Mouse (Mus musculus) megakaryocyte, embryonic 14.5 days (primary cell): Measurements from ENCODE around the gene Xpnpep2. TPM values are rescaled to one million over a fixed set of nuclear protein-coding genes. Genes with fewer than 3 reads are reported as not detected.

ENCODE experiments used
- H3K27me3 ChIP-seq: replicated peaks from 2 replicates; pipeline ENCODE3; 2012; ENCODE audit warnings: inconsistent platforms
- H3K36me3 ChIP-seq: replicated peaks from 2 replicates; pipeline ENCODE3; 2012; ENCODE audit warnings: low read length, inconsistent platforms, mixed read lengths
- H3K4me1 ChIP-seq: 2 replicates; pipeline ENCODE4 v1.6.1; 2012; ENCODE audit warnings: inconsistent platforms
- H3K4me3 ChIP-seq: replicated peaks from 2 replicates; pipeline ENCODE3; 2012; ENCODE audit warnings: moderate library complexity, mild to moderate bottlenecking, inconsistent platforms
- H3K9me3 ChIP-seq: 2 replicates; pipeline ENCODE4 v1.6.1; 2012; ENCODE audit warnings: inconsistent platforms
- FLI1 ChIP-seq: IDR thresholded peaks from 2 replicates; pipeline ENCODE4 v1.6.1; 2012; ENCODE audit warnings: low read length, inconsistent platforms, mixed read lengths
- GATA1 ChIP-seq: IDR thresholded peaks from 3 replicates; pipeline ENCODE4 v1.6.1; 2012; ENCODE audit warnings: mixed read lengths, low read length, inconsistent platforms, borderline replicate concordance
- polyA plus RNA-seq: library from polyadenylated mRNA; stranded (reverse); fragments of >175 nt; gene quantifications from 2 replicates; pipeline ENCODE4 v1.2.3, GENCODE M21; 2012; ENCODE audit warnings: low replicate concordance; ENCODE audit not compliant: insufficient read depth

Xpnpep2 gene
- polyA plus RNA-seq, 1 experiment = 0.26 TPM

DNA sequence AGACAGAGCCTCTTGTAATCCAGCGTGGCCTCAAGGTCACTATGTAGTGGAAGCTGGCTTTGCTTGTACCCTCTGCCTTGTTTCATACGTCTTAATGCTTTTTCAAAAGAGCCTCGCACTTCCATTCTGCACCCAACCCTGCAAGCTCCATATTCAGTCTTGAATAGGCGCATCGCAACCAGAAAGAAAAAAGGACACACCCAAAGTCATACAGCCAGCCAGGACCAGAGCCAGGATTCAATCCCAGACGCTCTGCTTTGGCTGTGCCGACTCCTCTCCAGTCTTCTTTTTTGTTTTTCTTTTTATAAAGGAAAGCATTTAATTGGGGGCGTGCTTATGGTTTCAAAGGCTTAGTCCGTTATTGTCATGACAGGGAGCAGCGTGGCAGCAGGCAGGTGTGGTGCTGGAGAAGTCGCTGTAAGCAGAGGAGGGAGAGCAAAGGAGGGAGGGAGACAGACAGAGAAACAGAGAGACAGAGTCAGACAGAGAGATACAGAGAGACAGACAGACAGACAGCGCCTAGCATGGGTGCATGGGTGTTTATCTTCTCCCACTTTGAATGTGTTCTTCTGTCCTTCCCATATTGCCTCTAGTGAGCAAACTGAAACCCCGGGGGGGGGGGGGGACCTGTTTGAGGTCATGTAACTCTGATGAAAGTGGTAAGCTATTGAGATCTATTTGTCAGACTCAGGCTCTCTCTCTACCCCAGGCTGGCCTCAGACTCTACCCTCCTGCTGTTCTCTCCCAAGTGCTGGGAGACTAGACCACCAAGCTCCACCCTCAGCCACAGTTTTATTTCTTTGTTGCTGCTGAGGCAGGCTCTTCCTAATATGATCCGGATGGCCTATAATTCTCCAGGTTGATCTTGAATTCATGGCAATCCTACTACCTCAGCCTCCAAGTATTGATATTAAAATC lies 31.1 kb downstream of the Xpnpep2 start:
- Histone ChIP-seq H3K4me3 (peak overlapping the region; percentile 81), H3K4me1 (peaks cover 90% of the 10 kb centered on the region), H3K27me3 (peaks cover 9% of the 10 kb centered on the region), H3K36me3 (no peaks in the 10 kb centered on the region), H3K9me3 (no peaks in the 10 kb centered on the region)
- TF ChIP-seq FLI1 = no peak
- TF ChIP-seq GATA1 = no peak

DNA sequence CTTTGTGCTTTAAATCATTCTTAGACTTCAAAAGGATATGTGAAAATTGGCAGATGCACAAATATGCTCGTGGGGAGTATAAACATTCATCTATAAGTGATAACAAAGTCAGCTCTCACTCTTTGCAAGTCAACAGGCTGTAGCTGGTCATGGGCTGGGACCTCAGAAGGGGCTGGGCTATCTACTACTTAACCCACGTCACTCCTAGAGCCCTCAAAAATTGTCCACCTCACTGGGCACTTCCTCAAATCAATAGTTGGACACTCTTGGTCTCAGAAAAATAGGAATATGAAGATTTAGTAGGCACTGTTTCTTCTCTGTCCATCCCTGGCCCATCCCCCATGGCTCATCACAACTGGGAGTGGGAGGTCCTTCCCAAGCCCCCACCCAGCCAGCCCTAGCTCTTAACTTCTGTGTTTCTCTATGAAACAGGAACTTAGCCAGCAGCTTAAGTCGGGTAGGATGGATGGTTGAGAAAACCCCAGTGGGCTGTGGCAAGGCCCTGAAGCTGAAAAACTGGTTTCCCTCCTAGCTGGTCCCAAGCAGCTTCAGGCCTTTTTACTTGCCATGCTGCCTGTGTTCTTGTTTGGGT lies 31.9 kb downstream of the Xpnpep2 start:
- Histone ChIP-seq H3K36me3 (no peaks in the 10 kb centered on the region), H3K4me1 (peaks cover 88% of the 10 kb centered on the region), H3K4me3 (no peak overlapping the region), H3K27me3 (peaks cover 12% of the 10 kb centered on the region), H3K9me3 (no peaks in the 10 kb centered on the region)
- TF ChIP-seq FLI1 = no peak
- TF ChIP-seq GATA1 = no peak

DNA sequence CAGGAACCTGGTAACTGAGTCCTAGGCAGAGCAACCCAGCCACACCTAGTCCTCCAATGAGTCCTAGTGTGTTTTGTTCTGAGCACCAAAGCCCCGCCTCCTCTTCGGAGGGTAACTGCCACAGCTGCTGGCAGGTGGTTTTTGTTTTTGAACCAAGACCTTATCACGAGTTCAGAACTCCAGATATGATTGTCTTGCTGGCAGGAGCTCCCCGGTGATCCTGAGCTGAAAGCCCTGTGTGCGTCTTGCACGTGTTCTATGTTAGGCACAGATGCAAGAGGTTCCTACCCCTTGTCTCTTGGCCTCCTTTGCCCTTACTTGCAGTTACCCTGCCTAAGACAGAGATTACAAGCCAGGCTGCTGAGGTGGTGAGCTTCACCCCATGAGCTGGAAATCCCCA lies 33.0 kb downstream of the Xpnpep2 start:
- no peaks in the 10 kb centered on the region for H3K36me3 ChIP-seq
- H3K4me1 ChIP-seq = peaks cover 85% of the 10 kb centered on the region
- H3K4me3 ChIP-seq = peak overlapping the region; percentile 15
- H3K27me3 ChIP-seq = peaks cover 11% of the 10 kb centered on the region
- no peaks in the 10 kb centered on the region for H3K9me3 ChIP-seq
- TF ChIP-seq GATA1 (no peak), FLI1 (no peak)

DNA sequence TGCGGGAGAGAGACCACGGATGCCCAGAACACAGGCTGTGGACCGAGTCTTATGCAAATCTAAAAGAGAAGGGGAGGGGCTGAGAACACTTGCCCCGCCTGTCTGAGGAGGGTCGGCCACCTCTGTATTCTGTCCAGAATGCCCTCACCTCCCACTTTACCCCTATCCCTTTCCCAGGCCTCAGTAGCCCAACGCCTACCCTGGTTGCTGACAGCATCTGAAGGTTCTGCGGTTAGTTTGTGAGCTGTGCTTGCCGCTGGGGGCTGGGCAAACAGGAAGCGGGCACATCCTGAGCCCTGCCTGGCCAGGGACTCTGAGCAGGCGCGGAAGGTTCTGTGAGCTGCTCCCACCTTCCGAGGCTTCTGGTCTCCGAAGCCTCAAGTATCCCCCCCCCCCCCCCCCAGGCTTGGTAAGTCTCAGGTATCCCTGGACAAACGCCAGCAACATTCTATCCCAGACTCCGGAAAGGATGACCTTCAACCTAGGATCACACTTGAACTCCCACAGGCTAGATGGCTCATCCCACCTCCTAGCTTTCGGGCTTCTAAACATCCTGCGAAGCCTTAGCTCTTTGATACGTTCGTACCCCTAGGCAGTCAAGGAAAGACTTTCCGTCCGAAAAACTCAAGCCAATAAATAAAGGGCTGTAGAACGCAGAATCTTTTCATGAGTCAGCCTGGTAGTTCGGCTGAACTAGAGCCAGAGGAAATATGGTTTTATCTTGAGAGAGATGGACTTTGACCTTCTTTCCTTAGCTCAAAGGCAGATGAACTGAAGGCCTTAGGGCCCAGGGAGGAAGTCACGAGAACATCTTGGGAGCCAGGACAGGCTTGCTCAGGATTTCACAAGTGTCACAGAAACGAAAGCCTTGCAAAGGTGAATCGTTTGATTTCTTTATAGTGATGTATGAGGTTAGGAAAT lies 35.1 kb downstream of the Xpnpep2 start:
- no peak for TF ChIP-seq GATA1
- no peak for TF ChIP-seq FLI1
- peaks cover 5% of the 10 kb centered on the region for H3K36me3 ChIP-seq
- H3K27me3 ChIP-seq = peaks cover 7% of the 10 kb centered on the region
- H3K4me3 ChIP-seq = peak overlapping the region; percentile 89
- H3K9me3 ChIP-seq = no peaks in the 10 kb centered on the region
- peaks cover 72% of the 10 kb centered on the region for H3K4me1 ChIP-seq

DNA sequence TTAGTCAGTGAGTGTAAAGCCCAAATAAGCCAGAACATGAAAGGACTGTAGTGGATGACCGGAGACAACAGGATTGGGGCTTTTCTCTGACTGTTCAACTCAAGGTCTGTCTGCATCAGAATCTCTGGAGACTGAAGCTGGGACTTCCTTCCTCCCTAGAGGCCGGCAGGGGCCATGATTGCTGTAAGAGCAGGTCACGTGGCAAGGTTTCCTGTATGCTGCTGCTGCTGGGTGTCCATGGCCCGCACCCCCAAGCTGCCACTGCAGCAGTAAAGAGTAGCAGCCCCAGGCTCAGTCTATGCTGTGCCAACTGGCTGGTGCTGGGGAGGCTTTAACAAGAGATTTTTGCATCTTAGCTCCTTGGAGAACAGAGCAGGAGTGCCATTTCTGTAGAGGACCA lies 37.7 kb downstream of the Xpnpep2 start, which contains the start of gene Sash3:
Gene Sash3 (plus strand): TSS at position 175 of the 400 bp plus-strand sequence.
- no peak for TF ChIP-seq GATA1
- TF ChIP-seq FLI1 = no peak
- Histone ChIP-seq H3K4me1 (peaks cover 65% of the 10 kb centered on the region), H3K4me3 (peak within 1 kb of the TSS; percentile 92), H3K9me3 (no peaks in the 10 kb centered on the region), H3K36me3 (peaks cover 24% of the 10 kb centered on the region), H3K27me3 (peaks cover 12% of the 10 kb centered on the region)

DNA sequence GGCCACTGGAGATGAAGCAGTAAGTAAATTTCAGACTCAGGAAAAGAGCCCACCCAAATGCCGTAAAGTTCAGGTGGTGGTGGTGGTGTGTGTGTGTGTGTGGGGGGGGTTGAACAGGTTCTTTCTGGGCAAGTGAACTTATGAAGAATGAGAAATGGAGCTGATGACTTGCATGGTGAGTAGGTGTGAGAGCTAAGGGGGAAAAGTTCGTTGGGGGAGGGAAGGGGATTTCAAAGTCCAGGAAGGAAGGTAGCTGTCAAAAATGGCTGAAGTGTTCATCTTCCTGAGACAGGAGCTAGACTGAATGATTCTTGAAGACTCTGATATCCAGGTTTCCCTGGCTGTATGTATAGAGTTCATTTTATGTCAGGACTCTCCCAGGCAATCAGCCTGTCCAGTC lies 38.7 kb downstream of the Xpnpep2 start:
- Histone ChIP-seq H3K4me1 (peaks cover 64% of the 10 kb centered on the region), H3K4me3 (peak overlapping the region; percentile 92)
- no peak for TF ChIP-seq FLI1
- TF ChIP-seq GATA1 = no peak

DNA sequence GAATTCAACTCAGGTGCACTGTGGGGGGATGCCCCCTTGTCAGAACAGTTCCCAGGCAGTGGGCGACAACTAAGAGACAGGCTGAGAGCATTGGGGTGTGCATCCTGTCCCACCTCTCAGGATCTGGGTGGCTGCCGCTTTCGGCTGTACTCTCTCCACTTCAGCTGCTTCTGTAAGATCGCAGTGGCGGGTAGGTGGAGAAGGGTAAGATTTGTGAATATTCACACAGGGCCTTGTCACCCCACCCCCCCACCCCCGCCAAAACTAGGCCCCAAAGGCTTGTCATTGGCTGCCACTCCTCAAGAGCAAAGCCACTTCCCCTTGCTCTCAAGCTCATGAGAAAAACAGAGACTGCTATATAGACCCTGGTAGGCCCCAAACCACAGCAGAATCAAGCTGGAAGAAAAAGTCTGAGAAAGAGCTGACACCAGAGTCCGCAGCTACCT lies 39.2 kb downstream of the Xpnpep2 start:
- Histone ChIP-seq H3K36me3 (peaks cover 35% of the 10 kb centered on the region), H3K4me3 (peak overlapping the region; percentile 92), H3K9me3 (no peaks in the 10 kb centered on the region), H3K27me3 (peaks cover 10% of the 10 kb centered on the region), H3K4me1 (peaks cover 64% of the 10 kb centered on the region)
- no peak for TF ChIP-seq GATA1
- no peak for TF ChIP-seq FLI1

More for the DNA sequence above, 38.7 kb downstream of the Xpnpep2 start:
- Histone ChIP-seq H3K27me3 (peaks cover 10% of the 10 kb centered on the region), H3K36me3 (peaks cover 31% of the 10 kb centered on the region), H3K9me3 (no peaks in the 10 kb centered on the region)

DNA sequence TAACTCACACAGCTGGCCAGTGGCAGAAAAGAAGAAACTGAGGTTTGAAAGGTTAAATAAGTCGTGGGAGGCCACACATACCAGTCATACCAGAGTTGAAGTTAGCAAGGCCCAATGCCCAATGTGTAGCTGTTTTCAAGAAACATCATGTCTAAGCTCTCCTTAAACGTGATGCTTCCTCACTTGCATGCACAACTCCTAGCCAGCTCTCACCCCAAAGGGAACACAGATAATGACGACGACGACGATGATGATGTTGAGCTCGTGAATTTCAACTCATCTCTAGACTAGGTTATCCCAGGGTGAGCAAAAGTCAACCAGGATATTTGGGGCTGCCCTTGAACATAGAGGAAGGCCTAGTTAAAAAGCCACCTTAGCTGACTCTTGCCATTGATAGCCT lies 43.6 kb downstream of the Xpnpep2 start:
- peaks cover 11% of the 10 kb centered on the region for H3K27me3 ChIP-seq
- peaks cover 78% of the 10 kb centered on the region for H3K36me3 ChIP-seq
- H3K4me3 ChIP-seq = peak overlapping the region; percentile 46
- peaks cover 64% of the 10 kb centered on the region for H3K4me1 ChIP-seq
- no peaks in the 10 kb centered on the region for H3K9me3 ChIP-seq
- TF ChIP-seq GATA1 (no peak), FLI1 (no peak)

DNA sequence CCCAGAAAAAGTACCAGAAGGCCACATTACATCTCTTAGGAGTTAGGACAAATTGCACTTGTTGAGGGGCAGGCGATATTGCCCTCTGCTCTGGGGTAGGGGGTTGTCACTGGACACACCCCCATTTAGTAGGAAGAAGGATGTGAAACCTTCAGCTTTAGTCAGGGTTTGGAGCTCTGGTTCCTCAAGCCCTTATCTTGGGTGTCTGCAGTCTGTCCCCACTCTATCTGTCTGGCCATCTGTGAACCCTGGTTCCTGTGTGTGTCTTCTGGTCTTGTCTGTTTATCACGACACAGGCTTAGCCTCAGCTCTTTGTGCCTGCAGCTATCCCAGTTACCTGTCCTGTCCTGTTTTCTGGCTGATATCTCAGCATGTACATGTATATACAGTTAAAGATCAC lies 44.9 kb downstream of the Xpnpep2 start:
- TF ChIP-seq GATA1 (no peak), FLI1 (no peak)
- peaks cover 89% of the 10 kb centered on the region for H3K36me3 ChIP-seq
- H3K4me1 ChIP-seq = peaks cover 69% of the 10 kb centered on the region
- peaks cover 13% of the 10 kb centered on the region for H3K27me3 ChIP-seq
- H3K4me3 ChIP-seq = no peak overlapping the region
- no peaks in the 10 kb centered on the region for H3K9me3 ChIP-seq

DNA sequence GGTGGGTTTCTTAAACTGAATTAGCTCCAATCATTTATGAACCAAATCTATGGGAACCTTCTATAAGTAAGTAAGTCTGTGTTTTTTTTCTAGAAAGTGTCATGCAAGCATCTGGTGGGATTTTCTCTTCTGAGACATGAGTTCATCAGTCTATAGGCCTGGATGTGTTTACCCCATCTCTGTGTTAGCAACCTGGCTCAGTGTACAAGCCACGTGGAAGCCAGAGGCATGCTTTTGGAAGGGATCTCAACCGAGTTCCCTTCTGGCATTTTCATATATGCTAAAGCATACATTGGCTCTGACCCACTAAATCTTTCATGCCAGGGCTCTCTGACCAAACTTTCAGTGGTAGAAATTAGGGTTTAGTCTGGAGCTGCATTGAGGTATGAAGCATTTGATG lies 45.4 kb downstream of the Xpnpep2 start:
- peaks cover 65% of the 10 kb centered on the region for H3K4me1 ChIP-seq
- peaks cover 11% of the 10 kb centered on the region for H3K27me3 ChIP-seq
- no peak for TF ChIP-seq FLI1
- TF ChIP-seq GATA1 = no peak
- H3K36me3 ChIP-seq = peaks cover 89% of the 10 kb centered on the region
- H3K4me3 ChIP-seq = no peak overlapping the region
- no peaks in the 10 kb centered on the region for H3K9me3 ChIP-seq
